Mouse (Mus musculus): ENCODE measurements around the gene Zdhhc18.

- TF ChIP-seq CTCF (IDR thresholded peaks at IDR 0.05) (no peak), EP300 (IDR thresholded peaks at IDR 0.05) (no peak)
Observed at GRCm38 (mm10) chr4:133557041-133557717, 92.8 kb downstream of the Zdhhc18 start.
